Mouse (Mus musculus) MN1 (cell line): ENCODE results near the gene Tpcn2.

Experiments used
- DNase-seq: peaks from one replicate; pipeline ENCODE4 v3.0.0-alpha.2; 2016; ENCODE audit warnings: low spot score

The Tpcn2 gene

DNA sequence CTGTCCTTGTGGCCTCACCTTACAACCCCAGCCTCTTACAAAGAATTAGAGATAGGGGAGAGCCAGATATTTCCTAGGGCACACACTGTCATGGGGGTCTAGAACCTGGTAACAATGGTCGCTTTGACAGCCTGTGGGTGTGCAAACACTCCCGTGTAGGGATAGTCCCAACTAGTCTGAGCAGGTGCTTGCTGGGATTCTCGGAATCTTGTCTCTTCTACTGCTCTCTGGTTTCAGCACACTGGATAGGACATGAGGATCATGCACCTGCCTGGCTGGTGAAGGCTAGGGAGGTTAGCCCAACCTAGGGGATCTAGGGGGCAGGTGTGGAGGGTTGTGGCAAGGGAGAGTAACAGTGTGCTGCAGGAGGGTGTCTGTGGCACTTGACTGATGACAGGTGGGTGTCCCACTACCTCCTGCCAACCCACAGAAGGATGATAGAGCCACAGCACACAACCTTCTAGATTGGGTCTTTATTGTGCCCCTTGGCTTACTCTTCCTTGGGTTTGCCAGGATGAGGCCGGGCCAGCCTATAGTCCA, 78.4 kb downstream of the Tpcn2 start:
- no peak for DNase-seq

DNA sequence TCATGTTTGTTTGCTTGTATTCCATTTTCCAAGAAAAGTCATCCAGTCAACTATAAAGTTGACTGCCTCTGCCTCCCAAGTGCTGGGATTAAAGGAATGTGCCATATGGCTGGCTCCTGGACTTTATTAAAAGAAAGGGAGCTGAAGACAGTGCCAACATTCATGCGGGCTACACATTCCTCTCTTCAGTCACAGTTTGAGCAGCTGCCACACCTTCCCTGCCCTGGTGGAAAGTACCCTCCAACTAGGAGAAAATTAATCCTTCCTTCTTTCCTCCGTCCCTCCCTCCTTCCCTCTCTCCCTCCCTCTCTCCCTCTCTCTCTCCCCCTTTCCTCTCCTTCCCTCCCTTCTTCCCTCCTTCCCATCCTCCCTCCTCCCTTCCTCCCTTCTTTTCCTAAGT, 84.1 kb downstream of the Tpcn2 start:
- no peak for DNase-seq

DNA sequence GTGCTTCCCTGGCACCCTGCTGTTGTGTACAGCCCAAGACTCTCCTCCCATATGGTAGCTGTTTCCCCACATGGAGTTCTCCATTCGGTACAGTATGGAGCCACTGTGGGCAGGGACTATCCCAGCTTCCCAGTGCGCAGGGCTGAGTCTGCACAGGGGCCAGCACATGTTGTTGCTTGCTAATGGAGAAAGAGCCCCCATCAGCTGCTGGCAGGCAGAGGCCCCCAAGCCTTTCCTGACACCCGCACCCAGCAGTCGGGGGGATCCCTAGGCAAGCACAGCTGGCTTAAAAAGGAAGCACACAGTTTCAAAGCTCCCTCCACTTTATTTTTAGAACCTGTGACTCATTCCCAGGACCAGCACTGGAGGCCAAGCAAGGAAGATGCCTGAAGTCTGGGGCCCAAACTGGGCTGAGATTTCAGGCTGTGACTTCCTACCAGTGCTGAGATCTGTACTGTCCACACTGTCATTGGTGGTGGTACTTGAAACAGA, 85.5 kb downstream of the Tpcn2 start:
- DNase-seq: peak; percentile 45

DNA sequence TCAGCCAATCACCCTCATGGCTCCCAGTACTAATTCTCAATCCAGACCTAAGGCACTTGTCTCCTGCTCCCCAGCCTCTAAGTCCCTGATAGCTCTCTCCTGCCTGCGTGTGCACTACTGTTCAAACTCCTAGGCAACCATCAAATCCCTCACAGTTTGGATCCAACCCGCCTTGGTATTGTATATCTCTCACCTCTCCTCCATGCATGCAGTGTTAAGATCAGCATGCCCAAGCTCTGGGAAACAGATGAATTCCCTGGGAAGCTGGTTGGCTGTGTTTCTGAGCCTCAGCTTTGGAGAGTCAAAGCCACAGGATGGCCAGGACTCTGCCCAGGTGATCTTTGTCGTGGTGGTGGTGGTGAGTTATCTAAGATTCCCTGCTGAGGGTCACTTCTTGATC, 86.1 kb downstream of the Tpcn2 start:
- no peak for DNase-seq

DNA sequence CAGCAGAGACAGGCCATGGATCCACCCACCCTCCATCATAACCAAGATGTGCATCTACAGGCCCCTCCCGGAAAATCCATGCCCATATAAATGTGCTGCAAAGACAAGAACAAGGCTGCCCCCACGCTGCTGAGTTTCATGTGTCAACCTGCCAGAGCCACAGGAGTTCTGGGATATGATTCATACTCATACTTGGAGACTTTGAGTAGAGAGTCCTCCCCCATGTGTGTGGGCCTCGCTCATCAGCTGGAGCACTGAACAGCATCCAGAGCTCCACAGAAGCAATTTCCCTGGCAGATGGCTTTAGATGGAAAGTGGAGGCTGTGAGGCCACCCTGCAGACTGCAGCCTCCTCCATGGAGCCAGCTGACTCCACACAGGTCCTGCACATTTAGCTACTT, 86.8 kb downstream of the Tpcn2 start:
- no peak for DNase-seq

DNA sequence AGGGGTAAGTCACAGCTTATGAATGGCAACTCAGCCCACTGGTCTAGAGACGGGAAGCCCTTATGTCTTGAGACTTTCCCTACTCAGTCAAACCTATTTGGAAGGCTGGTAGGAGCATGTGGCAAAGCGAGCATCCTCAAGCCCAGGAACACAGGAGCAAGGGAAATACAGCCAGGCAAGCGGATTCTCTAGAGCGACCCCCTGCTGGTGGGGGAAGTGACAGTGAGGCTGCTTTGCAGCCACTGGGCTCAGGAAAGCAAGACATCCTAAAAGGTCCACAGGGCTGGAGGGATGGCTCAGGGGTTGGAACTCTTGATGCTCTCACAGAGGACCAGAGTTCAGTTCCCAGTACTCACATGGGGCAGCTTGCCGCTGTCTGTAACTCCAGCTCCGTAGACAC, 87.5 kb downstream of the Tpcn2 start:
- DNase-seq: no peak

DNA sequence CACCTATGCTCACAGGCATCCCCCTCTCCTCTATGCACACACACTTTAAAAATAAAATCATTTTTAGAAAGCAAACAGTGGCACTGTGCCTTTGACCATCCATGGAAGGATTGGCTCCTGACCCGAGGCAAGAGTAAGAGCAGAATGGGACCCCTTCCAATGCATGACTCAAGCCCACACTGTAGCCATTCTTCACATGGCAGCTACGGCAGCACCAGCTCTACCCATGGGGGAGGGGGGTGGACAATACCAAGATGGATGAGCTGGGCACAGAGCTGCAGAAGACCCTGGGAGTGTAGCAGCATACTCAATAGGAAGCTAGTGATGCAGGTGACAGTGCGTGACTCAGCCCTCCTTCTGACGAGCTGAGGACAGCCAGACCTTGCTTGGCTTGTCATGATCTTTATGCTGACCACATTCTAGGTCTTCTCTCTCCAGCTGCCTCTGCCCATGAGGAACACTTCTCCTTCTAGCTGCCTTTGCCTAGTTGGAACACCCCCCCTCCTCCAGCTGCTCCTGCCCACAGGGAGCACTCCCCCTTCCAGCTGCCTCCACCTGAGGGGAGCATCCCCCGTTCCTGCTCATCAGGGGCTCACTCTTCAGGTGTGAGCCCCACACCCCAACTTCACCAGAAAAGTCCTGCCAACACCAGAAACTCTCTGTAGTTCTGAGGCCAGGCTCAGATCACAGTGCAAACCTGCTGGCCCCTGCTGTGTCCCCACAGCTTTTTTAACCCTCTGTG, 88.5 kb downstream of the Tpcn2 start:
- DNase-seq: peak; percentile 46

DNA sequence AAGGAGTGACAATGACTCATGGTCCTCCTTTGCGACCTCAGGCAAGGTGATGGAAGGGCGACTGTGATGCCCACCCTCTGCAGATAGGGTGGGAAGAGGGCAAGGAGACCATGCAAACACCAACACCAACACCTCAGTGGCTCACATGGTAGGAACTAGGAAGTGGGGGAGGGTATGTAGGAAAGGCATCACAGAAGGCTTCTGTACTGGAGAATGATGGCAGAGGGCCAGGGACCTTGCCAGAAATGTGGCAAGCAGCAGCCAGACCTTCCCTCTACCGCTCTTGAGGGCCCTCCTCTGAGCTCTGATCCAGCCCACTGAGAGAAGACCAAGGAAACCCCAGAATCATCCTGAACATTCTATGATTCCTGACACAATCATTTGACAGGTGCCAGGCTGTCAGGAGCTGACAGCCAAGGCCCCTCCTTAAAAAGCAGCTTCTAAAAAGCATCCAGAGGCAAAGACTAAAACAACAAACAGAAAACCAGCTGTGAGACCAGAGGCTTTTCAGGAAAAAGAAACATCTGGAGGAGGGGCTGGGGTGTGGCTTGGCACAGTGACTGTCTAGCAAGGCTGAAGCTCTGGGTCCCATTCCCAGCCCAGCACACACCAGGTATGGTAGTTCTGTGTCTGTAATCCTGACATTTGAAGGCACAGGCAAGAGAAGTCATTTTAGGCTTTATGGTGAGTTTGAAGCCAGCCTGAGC, 89.2 kb downstream of the Tpcn2 start:
- DNase-seq: peak; percentile 86

DNA sequence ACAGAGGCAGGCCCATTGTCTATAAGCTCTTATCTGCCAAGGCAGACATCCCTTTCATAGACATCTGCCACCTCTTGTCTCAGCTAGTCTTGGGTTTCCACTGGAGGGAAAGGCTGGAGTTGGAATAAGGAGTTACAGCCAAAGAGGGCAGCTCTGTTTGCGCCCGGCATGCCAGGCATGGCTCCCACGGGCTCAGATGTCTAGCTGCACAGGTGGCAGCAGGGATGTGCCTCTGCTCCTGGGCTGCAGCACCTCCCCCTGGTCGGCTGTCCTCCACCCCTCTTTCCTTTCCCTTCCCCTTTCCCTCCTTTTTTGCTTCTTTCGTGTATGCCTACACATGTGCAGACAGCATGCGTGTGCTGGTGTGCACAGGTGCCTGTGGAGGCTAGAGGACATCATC, 91.0 kb downstream of the Tpcn2 start:
- DNase-seq: no peak

DNA sequence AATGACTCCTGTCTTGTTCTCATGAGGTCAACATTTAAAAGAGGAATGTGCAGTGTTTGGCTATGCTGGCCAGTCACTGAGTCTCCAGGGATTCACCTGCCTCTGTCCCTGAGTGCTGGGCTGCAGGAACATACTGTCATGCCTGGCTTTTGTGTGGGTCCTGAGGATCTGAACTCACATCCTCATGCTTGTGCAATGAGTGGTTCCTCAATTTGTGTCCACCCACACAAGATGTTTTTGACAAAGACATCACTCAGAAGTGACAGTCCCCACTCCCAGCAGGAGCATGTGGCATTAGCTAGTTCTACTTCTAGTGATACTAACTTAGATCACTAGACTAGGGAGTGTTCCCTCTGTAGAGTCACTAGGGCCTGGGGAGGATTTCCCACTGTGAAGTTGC, 93.3 kb downstream of the Tpcn2 start:
- DNase-seq: no peak

DNA sequence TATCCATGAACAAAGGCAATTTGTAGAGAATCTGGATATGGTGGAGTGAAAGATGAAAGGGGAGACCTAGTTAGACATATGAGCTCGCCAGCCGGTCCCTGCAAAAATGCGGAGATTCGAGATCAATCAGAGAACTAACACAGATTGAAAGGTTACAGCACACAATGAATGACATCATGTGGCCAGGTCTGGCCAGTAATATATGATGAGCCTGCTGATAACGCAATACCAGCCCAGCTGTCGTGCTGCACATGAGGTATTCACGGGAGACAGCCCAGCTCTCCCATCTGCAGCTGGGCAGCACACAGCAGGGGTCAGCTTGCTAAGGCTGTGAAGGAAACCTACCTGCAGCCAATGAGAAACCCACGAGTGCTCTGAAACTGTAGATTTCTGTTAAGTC, 94.5 kb downstream of the Tpcn2 start:
- peak; percentile 80 for DNase-seq

DNA sequence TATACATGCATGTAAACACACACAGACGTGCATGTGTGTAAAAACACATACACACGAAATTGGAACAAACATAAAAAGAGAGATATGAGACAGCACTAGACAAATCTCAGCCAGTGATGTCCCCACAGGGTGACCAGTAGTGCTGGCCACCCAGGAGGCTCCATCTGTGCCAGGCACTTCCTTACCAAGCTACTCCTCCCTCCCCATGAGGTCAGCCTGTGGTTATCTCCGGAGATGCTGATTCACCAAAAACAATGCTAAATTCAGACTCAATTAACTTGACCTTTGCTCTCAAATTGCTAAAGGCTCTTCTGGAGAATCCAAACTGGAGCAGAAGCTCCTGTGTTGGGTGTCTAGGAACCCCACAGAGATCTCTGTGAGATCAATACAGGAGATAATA, 96.0 kb downstream of the Tpcn2 start:
- DNase-seq: no peak

DNA sequence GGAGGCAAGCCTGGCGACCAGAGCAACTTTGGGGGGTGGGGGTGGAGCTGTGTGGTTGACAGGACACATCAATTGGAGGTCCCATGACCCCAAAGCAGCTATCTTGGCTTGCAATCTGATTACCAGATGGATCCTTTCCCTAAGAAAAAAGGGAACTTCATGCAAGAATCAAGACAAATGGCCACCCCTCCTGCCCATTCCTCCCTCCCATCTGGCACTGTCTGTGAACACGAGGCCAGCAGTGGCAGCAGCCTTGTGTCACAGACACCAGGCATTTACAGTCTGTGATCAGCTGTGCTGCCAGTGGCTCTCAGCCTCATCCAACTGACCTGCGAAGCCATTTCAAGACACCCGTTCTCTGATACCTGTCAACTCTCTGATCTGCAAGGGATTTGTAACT, 101.4 kb downstream of the Tpcn2 start:
- no peak for DNase-seq

DNA sequence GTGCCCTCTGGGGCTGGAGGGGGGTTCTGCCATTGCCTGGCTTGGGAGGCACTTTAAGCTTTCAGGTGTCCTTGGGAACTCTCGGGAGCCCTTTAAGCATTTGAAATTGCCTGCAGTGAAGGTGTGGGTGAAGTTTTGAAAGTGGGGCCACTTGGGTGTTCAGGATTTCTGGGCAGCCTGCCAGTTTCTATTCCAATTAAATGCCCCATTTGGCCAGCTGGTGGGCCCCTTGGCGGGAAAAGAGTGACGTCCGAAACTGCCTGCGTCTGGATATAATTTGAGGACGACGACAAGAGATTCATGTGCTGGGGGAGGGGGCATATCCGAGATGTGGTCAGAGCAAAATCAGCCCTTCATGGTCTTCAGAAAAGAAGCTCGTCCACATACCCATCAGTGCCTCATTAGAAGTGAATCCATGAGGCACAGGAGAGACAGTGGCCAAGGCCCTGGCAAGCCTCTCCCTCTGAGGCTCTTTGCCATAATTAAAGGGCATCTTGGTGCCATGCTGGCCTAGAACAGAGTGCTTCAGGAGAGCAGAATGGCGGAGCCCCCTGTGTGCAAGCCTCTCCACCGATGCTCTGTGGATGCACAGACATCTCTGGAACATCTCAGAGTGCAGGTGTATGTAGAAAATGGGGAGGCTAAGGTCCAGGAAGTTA, 102.3 kb downstream of the Tpcn2 start:
- DNase-seq: no peak

DNA sequence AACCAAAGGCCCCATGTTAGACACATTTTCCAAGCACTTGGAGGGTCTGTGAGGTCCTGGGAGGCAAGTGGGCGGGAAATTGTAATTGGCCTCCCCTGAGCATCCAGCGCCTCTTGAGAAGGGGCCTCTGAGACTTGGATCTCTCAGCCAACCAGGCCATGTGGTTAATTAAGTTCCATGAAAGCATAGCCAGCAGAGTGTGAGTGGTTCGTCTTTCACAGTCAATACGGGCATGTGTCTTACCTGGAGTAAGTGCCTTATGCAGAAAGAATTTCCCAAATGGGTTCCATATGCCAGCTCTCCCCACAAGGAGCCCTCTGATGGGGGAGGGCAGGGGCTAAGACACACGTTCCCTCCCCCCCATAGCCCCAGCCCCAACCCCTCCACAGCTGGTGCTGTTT, 104.1 kb downstream of the Tpcn2 start:
- peak; percentile 86 for DNase-seq

DNA sequence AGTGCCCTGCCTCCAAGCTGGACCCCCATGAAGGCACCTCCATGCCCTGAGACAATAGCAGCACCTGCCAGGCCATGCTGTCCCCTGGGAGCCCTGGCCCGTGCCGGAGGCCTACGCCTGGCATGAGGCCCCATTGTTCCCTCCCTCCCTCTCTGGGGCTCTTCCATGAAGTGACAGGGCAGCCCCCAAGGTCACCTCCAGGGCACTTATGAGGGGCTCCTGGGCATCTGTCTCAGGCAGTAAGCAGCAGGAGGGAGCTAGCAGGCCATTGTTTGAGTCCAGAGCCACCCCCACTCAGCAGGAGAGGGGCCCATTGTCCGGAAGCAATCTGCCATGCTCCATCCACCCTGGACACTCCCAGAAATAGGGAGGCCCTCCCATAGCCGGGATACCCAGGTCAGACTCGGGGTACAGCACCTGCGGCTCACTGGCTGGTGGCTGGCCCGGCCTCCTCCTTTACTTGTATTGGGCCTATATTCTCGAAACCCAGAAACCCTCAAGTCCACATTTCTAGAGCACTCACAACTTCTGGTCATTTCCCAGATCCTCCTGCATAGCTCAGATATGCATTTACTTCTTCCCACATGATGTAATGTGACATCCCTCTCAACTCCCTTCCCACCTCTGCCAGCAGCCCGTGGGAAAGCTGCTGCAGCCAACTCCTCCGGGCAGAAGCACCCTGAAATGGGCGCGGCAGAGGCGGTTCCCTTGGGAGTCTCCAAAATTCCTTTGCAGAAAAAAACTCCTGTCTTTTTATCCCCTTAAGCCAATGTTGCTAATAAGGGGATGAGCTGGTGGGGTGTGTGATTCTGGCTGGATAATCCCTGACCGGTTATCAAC, 106.8 kb downstream of the Tpcn2 start:
- no peak for DNase-seq

DNA sequence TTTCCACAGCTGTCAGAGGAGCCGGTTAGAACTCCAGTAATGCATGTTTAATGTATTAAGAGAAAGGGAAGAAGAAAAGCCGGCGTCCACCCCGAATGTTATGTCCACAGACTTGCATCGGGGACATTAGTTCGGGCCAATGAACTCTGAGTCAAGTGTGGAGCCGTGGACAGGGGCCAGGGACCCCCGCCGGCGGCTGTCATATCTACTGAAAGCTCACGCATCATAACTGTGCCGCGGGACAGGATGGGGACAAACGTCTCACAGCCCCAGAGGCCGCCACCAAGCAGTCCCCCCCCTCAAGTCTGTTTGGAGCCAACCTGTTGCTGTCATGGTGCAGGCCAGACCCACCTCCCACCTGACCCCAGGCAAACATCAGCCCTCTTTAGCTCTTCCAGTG, 110.2 kb downstream of the Tpcn2 start:
- no peak for DNase-seq

DNA sequence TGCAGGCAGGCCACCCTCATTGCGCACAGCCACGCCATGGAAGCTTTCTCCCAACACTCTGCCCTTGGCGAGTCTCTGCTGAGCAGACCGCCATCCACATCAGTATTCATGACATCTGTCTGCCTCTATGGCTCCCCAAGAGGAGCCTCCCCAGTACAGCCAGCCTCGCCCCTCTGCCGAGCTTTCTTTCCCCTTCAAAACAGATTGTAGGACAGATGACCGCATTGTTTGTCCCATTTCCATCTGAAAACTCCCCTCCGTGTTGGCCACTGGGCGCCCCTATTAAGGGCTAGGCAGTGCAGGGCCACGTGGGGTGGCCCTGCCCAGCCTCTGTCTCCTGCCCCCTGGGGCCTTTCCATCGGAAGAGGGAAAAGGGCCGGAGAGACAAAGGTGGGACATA, 110.7 kb downstream of the Tpcn2 start:
- DNase-seq: no peak

DNA sequence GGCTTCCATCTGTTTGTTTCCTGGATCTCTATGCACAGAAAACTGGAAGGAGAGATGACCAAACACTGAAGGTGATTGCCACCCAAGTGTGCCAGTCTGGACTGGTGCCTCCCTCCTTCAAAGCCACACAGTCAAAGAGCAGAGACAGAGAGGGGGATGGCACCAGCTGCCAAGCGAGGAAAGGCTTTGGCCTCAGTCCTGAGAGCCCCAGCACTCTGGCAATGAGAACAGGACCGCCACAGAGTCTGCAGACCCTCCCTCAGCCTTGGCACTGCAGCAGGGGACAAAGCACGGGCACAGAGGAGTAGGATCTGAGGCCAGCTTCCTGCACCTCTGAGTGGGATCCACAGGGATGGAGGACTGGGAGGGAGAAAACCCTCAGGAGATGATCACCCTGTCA, 114.1 kb downstream of the Tpcn2 start:
- DNase-seq: no peak

DNA sequence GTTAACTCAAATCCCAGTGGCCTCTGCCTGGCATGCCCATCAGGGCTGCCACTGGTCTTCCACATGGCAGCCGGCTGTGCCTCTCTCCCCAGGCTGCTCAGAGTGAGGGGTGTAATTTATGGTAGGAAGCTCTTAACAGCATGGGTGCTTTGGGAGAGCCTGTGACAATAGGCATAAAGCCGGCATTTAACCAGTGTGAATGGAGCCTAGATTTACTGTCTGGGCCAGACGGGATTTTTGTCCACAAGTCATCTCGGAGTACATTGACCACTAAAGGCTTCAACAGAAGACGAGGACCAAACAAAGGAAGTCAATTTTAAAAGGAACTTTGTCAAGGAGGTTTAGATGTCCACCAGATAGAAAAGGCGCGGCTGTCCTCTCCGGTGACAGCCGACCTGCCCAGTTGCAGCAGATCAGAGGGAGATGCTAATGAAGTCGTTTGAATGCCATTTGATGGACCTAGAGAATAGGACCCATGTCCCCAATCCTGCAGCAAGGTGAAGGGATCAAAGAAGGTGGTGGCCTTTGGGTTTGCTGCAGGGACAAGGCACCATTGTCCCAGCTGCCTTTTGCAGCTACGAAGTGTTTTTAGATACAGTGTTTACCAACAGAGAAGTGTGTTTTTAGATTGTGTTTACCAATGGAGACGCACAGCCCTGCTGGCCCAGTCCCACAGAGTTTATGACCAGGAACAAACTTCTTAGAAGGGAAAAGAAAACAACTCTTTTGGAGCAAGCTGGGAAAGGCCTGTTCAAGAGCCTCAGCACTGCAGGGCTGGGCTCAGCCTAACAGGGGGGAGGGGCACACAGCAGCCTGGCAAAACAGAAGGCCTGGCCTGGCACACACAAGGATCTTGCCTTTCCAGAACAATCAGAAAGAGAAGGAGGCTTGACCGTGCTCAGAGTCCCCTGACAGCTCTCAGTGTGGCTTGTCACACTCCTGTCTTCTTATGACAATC, 124.2 kb downstream of the Tpcn2 start:
- DNase-seq: peak; percentile 44

DNA sequence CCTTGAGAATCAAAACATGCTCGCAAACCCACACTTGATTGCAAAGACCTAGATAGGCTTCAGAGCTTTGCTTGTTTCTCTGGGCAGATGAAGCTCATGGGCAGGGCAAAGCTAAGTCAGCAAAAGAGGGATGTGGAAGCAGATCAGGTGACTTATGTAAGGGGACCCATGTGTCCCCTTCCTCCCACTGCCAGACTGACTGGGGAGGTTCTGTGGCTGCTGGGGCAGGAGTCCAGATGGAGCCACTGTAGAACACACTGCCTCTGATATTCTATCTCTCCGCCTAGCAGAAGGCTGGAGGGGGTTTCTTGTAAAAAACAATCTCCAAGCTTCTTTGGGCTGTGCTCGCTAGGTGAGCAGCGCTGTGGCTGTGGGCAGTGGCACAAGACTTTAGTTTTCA, 128.1 kb downstream of the Tpcn2 start:
- no peak for DNase-seq
